Mouse (Mus musculus) G1E (cell line): Measurements from ENCODE around the gene Mief2.

ENCODE experiments used
- CTCF ChIP-seq: IDR thresholded peaks from 2 replicates; pipeline ENCODE4 v1.5.1; 2012; ENCODE audit warnings: low read depth, low read length, inconsistent platforms, mixed read lengths
- POLR2AphosphoS5 ChIP-seq: IDR thresholded peaks from 2 replicates; pipeline ENCODE4 v1.6.1; 2012; ENCODE audit warnings: low read depth, low read length, inconsistent platforms; ENCODE audit not compliant: insufficient replicate concordance

GRCm38 (mm10) chr11:60715833-60716232, 12.4 kb upstream of the Mief2 start:
- TF ChIP-seq CTCF (no peak), POLR2AphosphoS5 (no peak)
